Mouse (Mus musculus) urinary bladder, postnatal 25 days (tissue): ENCODE results near the gene Dennd1a.

Experiments
- DNase-seq: peaks from one replicate; pipeline ENCODE4 v3.0.0; 2022; ENCODE audit warnings: low spot score

Dennd1a gene

GRCm38 (mm10) chr2:38286733-38287551 lies at the start of gene Dennd1a:
TSS of gene Dennd1a (minus strand) at chr2:38287390.
- peak; percentile 70 for DNase-seq

DNA sequence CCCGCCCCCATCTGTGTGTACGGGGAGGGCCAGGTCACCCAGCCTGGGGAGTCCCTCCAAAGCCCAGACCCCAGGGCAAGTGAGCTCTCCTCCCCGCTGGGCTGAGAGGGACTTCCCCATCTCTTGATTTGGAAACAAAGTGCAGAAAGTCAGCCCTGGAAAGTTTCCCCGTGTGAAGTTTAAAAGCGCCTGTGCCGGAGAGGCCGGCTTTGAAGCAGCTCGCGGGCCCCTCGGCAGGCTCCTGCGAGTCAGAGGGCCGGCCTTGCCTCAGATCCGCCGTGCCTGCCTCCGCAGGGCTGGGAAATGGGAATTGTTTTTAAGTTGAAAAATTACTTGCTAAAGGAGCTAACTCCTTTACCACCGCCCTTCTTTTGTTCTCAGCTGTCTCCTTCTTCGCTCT lies 49.4 kb upstream of the Dennd1a start:
- no peak for DNase-seq

DNA sequence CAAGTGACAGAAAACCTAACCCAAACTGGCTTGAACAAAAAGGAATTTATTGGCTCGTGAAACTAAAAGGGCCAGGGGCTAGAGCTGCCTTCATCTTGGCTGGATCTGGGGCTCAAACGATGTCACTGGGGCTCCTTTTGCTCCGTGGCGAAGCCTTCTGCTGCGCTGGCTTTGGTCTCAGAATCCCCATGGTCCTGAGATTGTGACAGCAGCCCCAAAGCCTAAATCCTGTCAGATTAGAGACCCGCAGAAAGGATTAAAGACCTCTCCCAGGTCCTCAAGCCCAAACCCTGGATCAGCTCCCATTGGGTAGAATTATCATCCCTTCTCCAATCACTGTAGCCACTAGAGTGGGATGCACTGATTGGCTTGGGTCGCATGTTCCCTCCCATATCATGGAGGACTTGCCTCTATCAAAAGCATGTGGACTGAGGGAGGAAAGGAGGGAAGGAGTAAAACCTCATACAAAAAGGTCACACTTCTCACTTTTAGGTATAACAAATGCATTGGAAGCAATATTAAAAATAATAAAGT lies 46.5 kb upstream of the Dennd1a start:
- DNase-seq, result no peak

- no peak for DNase-seq
Measured at GRCm38 (mm10) chr2:38326671-38327070, 39.5 kb upstream of the Dennd1a start.

- DNase-seq, result no peak
Measured at GRCm38 (mm10) chr2:38323380-38323779, 36.2 kb upstream of the Dennd1a start.

DNA sequence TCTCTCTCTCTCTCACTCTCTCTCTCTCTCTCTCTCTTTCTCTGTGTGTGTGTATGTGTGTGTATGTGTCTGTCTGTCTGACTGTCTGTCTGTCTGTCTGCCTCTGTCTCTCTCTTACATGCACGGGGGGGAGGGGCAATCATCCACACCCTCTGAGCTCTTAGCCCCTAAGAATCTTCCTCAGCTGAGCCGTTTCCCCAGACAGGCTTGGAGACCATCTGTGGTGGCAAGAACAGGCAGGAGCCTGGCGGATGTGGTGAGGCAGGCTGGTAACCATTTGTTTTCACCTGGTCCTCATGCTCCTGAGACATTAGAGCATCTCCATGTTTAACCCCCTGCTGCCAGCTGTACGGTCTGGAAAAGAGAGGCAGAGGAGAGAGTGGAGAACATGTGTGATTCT lies 33.7 kb upstream of the Dennd1a start:
- no peak for DNase-seq

DNA sequence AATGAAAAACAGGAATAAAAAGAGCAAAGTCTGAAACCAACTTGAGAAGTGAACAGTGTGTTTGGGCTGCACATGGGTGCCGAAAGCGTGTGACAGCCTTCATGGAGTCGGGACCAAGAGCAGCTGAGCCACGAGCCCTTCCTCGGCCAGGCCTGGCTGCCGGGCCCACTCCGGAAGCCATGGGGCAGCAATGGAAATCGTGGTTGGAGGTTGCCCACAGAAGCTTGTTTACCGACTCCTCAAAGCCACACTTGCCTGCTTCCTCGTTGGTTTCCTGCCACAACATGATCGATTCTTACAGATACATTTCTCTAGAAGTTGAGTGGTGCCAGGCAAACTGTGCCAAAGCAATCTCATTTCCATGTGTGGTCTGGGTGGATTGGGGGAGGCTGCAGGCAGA lies 31.9 kb upstream of the Dennd1a start:
- no peak for DNase-seq

DNA sequence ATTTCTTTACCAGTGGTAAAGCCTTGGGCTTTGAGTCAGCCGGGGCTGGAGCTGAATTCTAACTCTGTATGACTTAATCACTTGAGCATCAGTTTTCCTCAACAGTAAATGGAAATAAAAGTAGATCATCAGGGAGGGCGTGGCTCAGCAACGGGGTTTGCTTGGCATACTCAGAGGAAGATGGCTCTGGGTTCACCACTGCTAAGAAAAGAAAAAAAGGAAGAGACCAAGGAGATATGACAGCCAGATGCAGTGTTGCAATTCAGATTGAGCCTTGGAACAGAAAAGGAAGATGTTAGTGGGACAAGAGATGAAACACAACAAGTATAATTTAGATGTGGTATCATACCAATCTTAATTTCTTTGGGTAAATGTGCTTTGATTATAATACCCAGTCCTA lies 26.2 kb upstream of the Dennd1a start:
- DNase-seq, result no peak

GRCm38 (mm10) chr2:38312921-38313320 lies 25.7 kb upstream of the Dennd1a start:
- no peak for DNase-seq

DNA sequence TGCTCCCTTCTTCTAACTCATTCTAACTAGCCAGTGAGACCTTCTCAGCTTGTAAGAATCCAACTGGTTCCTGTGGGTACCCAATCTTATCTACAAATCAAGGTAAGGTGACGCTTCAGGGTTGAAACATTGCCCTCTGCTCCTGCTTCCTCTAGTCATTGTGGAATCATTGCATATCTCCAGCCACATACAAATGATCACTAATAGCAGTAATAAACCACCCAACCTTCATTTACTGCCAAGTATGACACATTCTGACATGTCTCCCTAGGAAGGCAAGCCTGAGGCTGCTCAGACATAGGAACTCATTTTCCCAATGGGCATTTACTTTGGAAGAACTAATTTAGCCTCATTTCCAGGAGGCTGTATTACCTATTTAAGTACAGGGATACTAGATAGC lies 18.0 kb upstream of the Dennd1a start:
- DNase-seq, result no peak

GRCm38 (mm10) chr2:38300941-38301340 lies 13.8 kb upstream of the Dennd1a start:
- no peak for DNase-seq

DNA sequence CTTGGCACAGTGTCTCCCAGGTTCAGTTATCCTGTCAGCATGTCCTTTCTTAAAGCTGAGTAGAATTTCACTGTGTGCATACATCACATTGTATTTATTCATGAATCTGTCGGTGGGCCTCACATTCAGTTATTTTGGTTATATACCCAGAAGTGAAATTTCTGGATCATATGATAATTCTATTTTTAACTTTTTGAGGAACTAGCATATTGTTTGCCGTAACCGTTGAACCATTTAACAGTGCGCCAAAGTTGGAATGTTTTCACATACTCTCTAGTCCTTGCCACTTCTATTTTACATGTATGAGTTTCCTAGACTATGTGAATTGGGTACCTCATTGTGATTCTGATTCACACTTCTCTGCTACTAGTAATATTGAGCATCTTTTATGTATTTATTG lies 8.7 kb upstream of the Dennd1a start:
- DNase-seq, result no peak

- no peak for DNase-seq
Measured at GRCm38 (mm10) chr2:38291526-38291925, 4.3 kb upstream of the Dennd1a start.

DNA sequence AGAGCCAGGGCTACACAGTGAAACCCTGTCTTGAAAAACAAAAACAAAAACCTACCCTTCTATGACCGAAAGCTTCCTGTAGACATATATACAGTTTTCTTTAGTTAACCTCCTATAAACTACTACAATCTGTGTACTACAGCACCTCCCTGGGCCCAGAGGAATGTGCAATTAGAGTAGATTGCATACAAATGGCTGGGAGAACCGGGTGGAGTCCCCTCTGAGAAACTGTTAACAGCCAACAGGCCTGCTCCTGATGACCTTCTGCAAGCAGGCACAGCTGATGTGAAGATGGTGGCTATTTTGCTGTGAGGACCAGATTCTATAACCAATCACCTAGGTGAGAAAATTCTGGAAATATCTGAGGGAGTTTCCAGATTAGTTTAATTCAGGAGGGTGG lies 1.0 kb upstream of the Dennd1a start:
- no peak for DNase-seq

DNA sequence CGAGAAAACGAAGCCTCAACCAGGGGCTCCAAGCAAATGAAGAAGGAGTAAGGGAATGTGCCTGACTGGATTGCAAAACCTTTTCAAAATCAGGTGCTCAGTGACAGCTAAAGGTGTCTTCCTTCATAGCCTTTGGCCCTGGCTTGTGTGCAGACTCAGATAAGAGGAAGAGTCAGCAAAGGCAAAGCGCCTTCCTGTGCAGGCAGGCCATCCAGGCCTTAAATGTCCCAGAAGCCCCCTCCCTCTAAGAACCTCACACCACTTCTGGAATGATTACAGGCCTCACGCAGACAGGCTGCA lies 807 bp downstream of the Dennd1a start:
- no peak for DNase-seq

- DNase-seq, result no peak
Measured at GRCm38 (mm10) chr2:38285781-38286432, 1.3 kb downstream of the Dennd1a start.

DNA sequence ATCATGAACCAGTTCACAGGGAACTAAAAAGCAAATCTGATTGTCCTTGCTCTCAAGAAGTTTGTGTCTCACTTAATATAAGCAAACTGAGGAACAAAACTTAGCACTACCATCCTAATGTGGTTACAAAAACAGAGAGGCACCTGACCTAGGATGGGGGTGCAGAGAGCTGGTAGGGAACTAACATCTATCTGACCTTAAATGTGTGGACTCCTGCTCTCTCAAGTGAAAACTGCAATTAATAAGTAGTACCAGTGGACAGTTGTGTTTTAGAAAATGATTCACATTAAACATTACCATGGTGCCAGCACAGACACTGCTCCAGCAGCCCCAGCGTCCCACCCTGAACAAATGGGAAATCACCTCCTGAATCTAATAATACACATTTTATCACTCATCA lies 3.2 kb downstream of the Dennd1a start:
- DNase-seq, result no peak

DNA sequence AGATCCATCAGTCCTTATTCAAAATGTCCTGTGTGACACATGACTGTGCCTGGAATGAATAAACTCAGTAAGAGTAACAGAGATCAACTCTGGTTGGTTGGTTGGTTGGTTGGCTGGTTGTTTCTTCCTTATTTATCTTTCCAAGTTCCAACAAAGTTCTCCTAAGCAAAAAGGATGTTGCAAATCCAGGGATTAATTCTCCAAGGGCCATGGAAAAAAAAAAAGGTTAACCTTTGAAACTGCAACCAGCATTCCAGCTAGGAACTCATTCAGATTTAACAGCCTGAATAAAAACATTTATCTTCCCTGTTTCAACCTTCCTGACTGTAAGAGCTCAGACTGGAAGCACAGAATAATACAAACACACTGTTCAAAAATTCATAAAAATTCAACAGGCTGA lies 6.8 kb downstream of the Dennd1a start:
- no peak for DNase-seq

- no peak for DNase-seq
Measured at GRCm38 (mm10) chr2:38274973-38275372, 12.2 kb downstream of the Dennd1a start.

GRCm38 (mm10) chr2:38263653-38264052 lies 23.5 kb downstream of the Dennd1a start:
- DNase-seq, result no peak

DNA sequence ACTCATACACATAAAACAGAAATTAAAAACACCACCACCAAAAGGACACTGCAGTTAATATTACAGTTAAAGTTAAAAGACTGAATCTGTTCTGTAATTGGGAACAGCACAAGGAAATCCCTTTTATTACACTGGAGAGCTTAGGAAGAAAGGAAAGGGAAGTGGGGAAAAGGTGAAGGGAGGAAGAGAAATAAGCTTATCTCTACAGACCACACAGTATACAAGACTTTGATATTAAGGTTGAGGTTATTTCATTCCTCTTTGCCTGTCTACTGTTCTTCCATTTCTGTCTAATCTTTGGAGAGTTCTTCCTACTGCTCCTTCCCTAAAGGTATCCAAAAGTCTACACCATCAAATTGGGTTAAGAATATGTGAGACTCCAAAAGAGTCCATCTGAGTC lies 28.1 kb downstream of the Dennd1a start:
- no peak for DNase-seq

DNA sequence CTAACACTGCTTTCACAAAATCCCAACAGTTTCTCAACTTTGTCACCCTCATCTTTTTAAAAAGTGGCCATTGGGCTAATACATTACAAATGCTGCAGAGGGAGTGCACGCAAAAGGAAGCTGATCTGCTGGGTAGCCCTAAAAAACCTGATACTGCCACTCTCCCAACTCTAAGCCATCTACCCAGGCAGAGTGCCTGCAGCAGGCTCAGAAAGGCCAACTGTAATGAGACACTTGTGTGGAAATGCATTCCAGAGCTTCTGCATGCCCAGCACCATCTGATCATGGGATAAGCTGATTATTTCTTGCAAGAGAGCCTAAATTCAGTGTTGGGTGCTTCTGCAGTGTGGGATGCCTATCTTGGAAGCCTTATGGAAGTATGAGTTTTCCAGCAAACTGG lies 49.6 kb downstream of the Dennd1a start:
- no peak for DNase-seq

GRCm38 (mm10) chr2:38235593-38235992 lies 51.6 kb downstream of the Dennd1a start:
- DNase-seq, result no peak

DNA sequence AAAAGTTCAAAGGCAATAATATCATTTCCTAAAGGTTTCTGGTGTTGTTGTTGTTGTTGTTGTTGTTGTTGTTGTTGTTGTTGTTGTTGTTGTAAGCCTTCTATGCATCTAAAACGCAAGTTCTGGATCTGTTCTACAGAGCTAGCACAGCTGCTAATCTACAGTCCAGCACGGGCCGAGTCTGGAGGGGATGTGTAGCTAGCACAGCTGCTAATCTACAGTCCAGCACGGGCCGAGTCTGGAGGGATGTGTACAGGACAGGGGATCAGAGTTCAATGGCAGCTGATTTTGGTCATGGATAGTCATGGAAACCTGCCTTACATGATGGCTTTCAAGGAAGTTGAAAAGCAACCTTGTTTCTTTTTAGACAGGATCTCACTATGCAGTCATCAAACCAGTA lies 57.3 kb downstream of the Dennd1a start:
- no peak for DNase-seq
